Mouse (Mus musculus): ENCODE measurements around the gene Phldb2.

Phldb2 gene

GRCm38 (mm10) chr16:45792781-45793180, 160.6 kb downstream of the Phldb2 start:
- no peak for DNase-seq (ENCODE audit: extremely low spot score)

GRCm38 (mm10) chr16:45791286-45791685, 162.1 kb downstream of the Phldb2 start:
- no peak for DNase-seq (ENCODE audit: extremely low spot score)

- no peak for DNase-seq (ENCODE audit: extremely low spot score)
Measured at GRCm38 (mm10) chr16:45789311-45789710, 164.1 kb downstream of the Phldb2 start.

- DNase-seq (ENCODE audit: extremely low spot score) = no peak
Measured at GRCm38 (mm10) chr16:45787650-45788049, 165.7 kb downstream of the Phldb2 start.

GRCm38 (mm10) chr16:45786639-45787038, 166.8 kb downstream of the Phldb2 start:
- DNase-seq (ENCODE audit: extremely low spot score) = no peak

- no peak for DNase-seq (ENCODE audit: extremely low spot score)
Measured at GRCm38 (mm10) chr16:45780001-45780400, 173.4 kb downstream of the Phldb2 start.

- DNase-seq (ENCODE audit: extremely low spot score) = no peak
Measured at GRCm38 (mm10) chr16:45774813-45775212, 178.6 kb downstream of the Phldb2 start.

GRCm38 (mm10) chr16:45770914-45771313, 182.5 kb downstream of the Phldb2 start:
- no peak for DNase-seq (ENCODE audit: extremely low spot score)

GRCm38 (mm10) chr16:45767853-45768640, 185.4 kb downstream of the Phldb2 start:
- no peak for DNase-seq (ENCODE audit: extremely low spot score)

GRCm38 (mm10) chr16:45767434-45767833, 186.0 kb downstream of the Phldb2 start:
- DNase-seq (ENCODE audit: extremely low spot score) = no peak

GRCm38 (mm10) chr16:45765801-45766494, 187.4 kb downstream of the Phldb2 start:
- no peak for DNase-seq (ENCODE audit: extremely low spot score)

GRCm38 (mm10) chr16:45765102-45765501, 188.3 kb downstream of the Phldb2 start:
- no peak for DNase-seq (ENCODE audit: extremely low spot score)

- DNase-seq (ENCODE audit: extremely low spot score) = no peak
Measured at GRCm38 (mm10) chr16:45762859-45763505, 190.4 kb downstream of the Phldb2 start.

- DNase-seq (ENCODE audit: extremely low spot score) = no peak
Measured at GRCm38 (mm10) chr16:45761425-45761824, 192.0 kb downstream of the Phldb2 start.

- DNase-seq (ENCODE audit: extremely low spot score) = no peak
Measured at GRCm38 (mm10) chr16:45758726-45759269, 194.6 kb downstream of the Phldb2 start.

- DNase-seq (ENCODE audit: extremely low spot score) = no peak
Measured at GRCm38 (mm10) chr16:45757421-45758078, 195.8 kb downstream of the Phldb2 start.

GRCm38 (mm10) chr16:45756855-45757254, 196.5 kb downstream of the Phldb2 start:
- DNase-seq (ENCODE audit: extremely low spot score) = peak; percentile 50

- peak; percentile 12 for DNase-seq (ENCODE audit: extremely low spot score)
Measured at GRCm38 (mm10) chr16:45743591-45744144, 209.7 kb downstream of the Phldb2 start.

GRCm38 (mm10) chr16:45742615-45743476, 210.6 kb downstream of the Phldb2 start, which contains the start of gene Abhd10:
TSS of gene Abhd10 (minus strand) at chr16:45742955.
- DNase-seq (ENCODE audit: extremely low spot score) = peak; percentile 99

GRCm38 (mm10) chr16:45737880-45738279, 215.5 kb downstream of the Phldb2 start:
- no peak for DNase-seq (ENCODE audit: extremely low spot score)
